Mouse (Mus musculus): ENCODE data around the gene Vmn1r69. TPM values are rescaled to one million over a fixed set of nuclear protein-coding genes. Genes with fewer than 3 reads are reported as not detected.

The Vmn1r69 gene
- total RNA-seq (2014; rRNA removed) (not detected in 2 replicates), polyA plus RNA-seq (2015; fragmentation: Nextera tagmentation; extraction: Ambion mirVana) (not detected in 2 replicates)

- ATAC-seq, result no peak
- no peak within 1 kb of the TSS for H3K9ac ChIP-seq (replicated peaks; ENCODE audit: low read length)
- no peaks in the 10 kb centered on the region; the same call in none of the 2 replicates for H3K9me3 ChIP-seq (ENCODE audit: low read length)
- no peaks in the 10 kb centered on the region for H3K36me3 ChIP-seq (ENCODE audit: insufficient read depth, low read length)
- H3K4me1 ChIP-seq (ENCODE audit: insufficient read depth, low read length), result no peaks in the 10 kb centered on the region
- H3K27me3 ChIP-seq (ENCODE audit: insufficient read depth, low read length), result no peaks in the 10 kb centered on the region
- no peak within 1 kb of the TSS for H3K4me3 ChIP-seq (ENCODE audit: low read length)
- DNase-seq (ENCODE audit: low spot score), result no peak
- H3K4me2 ChIP-seq (ENCODE audit: low read depth, low read length), result no peak within 1 kb of the TSS
- no peak within 1 kb of the TSS for H3K27ac ChIP-seq
- TF ChIP-seq CTCF (IDR thresholded peaks at IDR 0.05; ENCODE audit: low read depth), result no peak
Measured at GRCm38 (mm10) chr7:10613559-10613958, at the start of gene Vmn1r69. TSS of gene Vmn1r69 (minus strand) at chr7:10613659.

GRCm38 (mm10) chr7:10631232-10631631, 17.8 kb upstream of the Vmn1r69 start, which contains the start of gene Vmn1r70:
TSS of gene Vmn1r70 (plus strand) at chr7:10631532.
- ATAC-seq, result no peak
- 65% methylated on average over 1 of the region's 1 CpGs for WGBS
- no peaks in the 10 kb centered on the region for H3K27me3 ChIP-seq (ENCODE audit: insufficient read depth, low read length)
- H3K27ac ChIP-seq, result no peak within 1 kb of the TSS
- no peak for TF ChIP-seq CTCF (IDR thresholded peaks at IDR 0.05; ENCODE audit: low read depth)
- peaks cover 18% of the 10 kb centered on the region for H3K9me3 ChIP-seq (ENCODE audit: low read length)
- H3K4me1 ChIP-seq (ENCODE audit: insufficient read depth, low read length), result no peaks in the 10 kb centered on the region
- no peak for DNase-seq (ENCODE audit: low spot score)
- no peaks in the 10 kb centered on the region for H3K36me3 ChIP-seq (ENCODE audit: insufficient read depth, low read length)
- H3K4me3 ChIP-seq (ENCODE audit: low read length), result no peak within 1 kb of the TSS
- H3K4me2 ChIP-seq (ENCODE audit: low read depth, low read length), result no peak within 1 kb of the TSS
- no peak within 1 kb of the TSS for H3K9ac ChIP-seq (replicated peaks; ENCODE audit: low read length)

GRCm38 (mm10) chr7:10558385-10558784, 55.1 kb downstream of the Vmn1r69 start, which contains the start of gene Vmn1r68:
TSS of gene Vmn1r68 (minus strand) at chr7:10558485.
- Histone ChIP-seq H3K4me2 (ENCODE audit: low read depth, low read length) (no peak within 1 kb of the TSS), H3K4me1 (ENCODE audit: insufficient read depth, low read length) (no peaks in the 10 kb centered on the region), H3K9ac (replicated peaks; ENCODE audit: low read length) (no peak within 1 kb of the TSS), H3K36me3 (ENCODE audit: insufficient read depth, low read length) (no peaks in the 10 kb centered on the region), H3K27ac (no peak within 1 kb of the TSS), H3K9me3 (ENCODE audit: low read length) (peaks cover 4% of the 10 kb centered on the region; the same call in 1 of the 2 replicates), H3K4me3 (ENCODE audit: low read length) (no peak within 1 kb of the TSS), H3K27me3 (ENCODE audit: insufficient read depth, low read length) (no peaks in the 10 kb centered on the region)
- no peak for DNase-seq (ENCODE audit: low spot score)
- 64% methylated on average over 2 of the region's 2 CpGs for WGBS
- no peak for TF ChIP-seq CTCF (IDR thresholded peaks at IDR 0.05; ENCODE audit: low read depth)
- no peak for ATAC-seq

Other genes with a start within 250 kb of the Vmn1r69 start
- not detected in 2 replicates for gene Vmn1r67, start 170.3 kb downstream of the Vmn1r69 start, total RNA-seq (2014; rRNA removed)
- not detected in 2 replicates for gene Vmn1r67, start 170.3 kb downstream of the Vmn1r69 start, polyA plus RNA-seq (2015; fragmentation: Nextera tagmentation; extraction: Ambion mirVana)
- gene Zik1, start 118.3 kb downstream of the Vmn1r69 start, total RNA-seq (2014; rRNA removed), result 12.8 and 20.3 TPM in 2 replicates
- 13.5 TPM in 2 replicates for gene Zik1, start 118.3 kb downstream of the Vmn1r69 start, polyA plus RNA-seq (2015; fragmentation: Nextera tagmentation; extraction: Ambion mirVana)
- gene Vmn1r68, start 55.2 kb downstream of the Vmn1r69 start, total RNA-seq (2014; rRNA removed), result not detected in 2 replicates
- not detected in 2 replicates for gene Vmn1r68, start 55.2 kb downstream of the Vmn1r69 start, polyA plus RNA-seq (2015; fragmentation: Nextera tagmentation; extraction: Ambion mirVana)
- not detected in 2 replicates for gene Vmn1r70, start 17.9 kb upstream of the Vmn1r69 start, total RNA-seq (2014; rRNA removed)
- gene Vmn1r70, start 17.9 kb upstream of the Vmn1r69 start, polyA plus RNA-seq (2015; fragmentation: Nextera tagmentation; extraction: Ambion mirVana), result not detected in 2 replicates
- gene Nlrp4b, start 74.1 kb upstream of the Vmn1r69 start, total RNA-seq (2014; rRNA removed), result not detected in 2 replicates
- not detected in 2 replicates for gene Nlrp4b, start 74.1 kb upstream of the Vmn1r69 start, polyA plus RNA-seq (2015; fragmentation: Nextera tagmentation; extraction: Ambion mirVana)
- gene Vmn1r71, start 140.7 kb upstream of the Vmn1r69 start, total RNA-seq (2014; rRNA removed), result not detected in 2 replicates
- not detected in 2 replicates for gene Vmn1r71, start 140.7 kb upstream of the Vmn1r69 start, polyA plus RNA-seq (2015; fragmentation: Nextera tagmentation; extraction: Ambion mirVana)

Measured in hindbrain, postnatal 0 days (tissue).